Mouse (Mus musculus) heart, adult 2 months (tissue): ENCODE measurements around the gene Bach2. TPM values are rescaled to one million over a fixed set of nuclear protein-coding genes. Genes with fewer than 3 reads are reported as not detected.
A peak's percentile ranks its signal among the peaks of the same experiment; 100 is the strongest.

Source experiments
- DNase-seq, 2 experiments: peaks; one replicate each; pipeline ENCODE4 v3.0.0; 2021
- H3K27ac ChIP-seq: fragments of 200-600 bp; 2 replicates; pipeline ENCODE4 v1.8.1; 2022
- H3K27me3 ChIP-seq: fragments of 200-500 bp; 2 replicates; pipeline ENCODE4 v1.6.1; 2012; ENCODE audit warnings: mild to moderate bottlenecking, low read length, inconsistent platforms, mixed read lengths; ENCODE audit not compliant: control insufficient read depth, insufficient read depth
- H3K36me3 ChIP-seq: fragments of 200-500 bp; 2 replicates; pipeline ENCODE4 v1.6.1; 2012; ENCODE audit warnings: low read length, inconsistent platforms; ENCODE audit not compliant: control insufficient read depth, insufficient read depth
- H3K4me1 ChIP-seq: fragments of 200-500 bp; 2 replicates; pipeline ENCODE4 v1.6.1; 2011; ENCODE audit warnings: low read length; ENCODE audit not compliant: control insufficient read depth, insufficient read depth
- H3K4me3 ChIP-seq: fragments of 200-600 bp; 2 replicates; pipeline ENCODE4 v1.8.1; 2022
- H3K79me2 ChIP-seq: fragments of 200-500 bp; replicated peaks from 2 replicates; pipeline ENCODE4 v1.6.1; 2012; ENCODE audit warnings: mild to moderate bottlenecking, inconsistent platforms, low read length, moderate library complexity, mixed read lengths; ENCODE audit not compliant: control insufficient read depth, insufficient read depth
- H3K9ac ChIP-seq: fragments of 200-500 bp; 2 replicates; pipeline ENCODE4 v1.6.1; 2012; ENCODE audit warnings: low read depth, mild to moderate bottlenecking, control low read depth, inconsistent platforms, low read length, mixed read lengths
- CTCF ChIP-seq: fragments of 200-600 bp; IDR thresholded peaks from 2 replicates; pipeline ENCODE4 v1.8.1; 2022; ENCODE audit warnings: antibody characterized with exemption, mild to moderate bottlenecking, moderate library complexity
- EP300 ChIP-seq: fragments of 200-500 bp; IDR thresholded peaks from 2 replicates; pipeline ENCODE4 v1.6.1; 2011; ENCODE audit warnings: low read depth, low read length, control low read depth; ENCODE audit not compliant: insufficient read depth
- POLR2A ChIP-seq: fragments of 200-500 bp; IDR thresholded peaks from 2 replicates; pipeline ENCODE4 v1.6.1; 2011; ENCODE audit warnings: mild to moderate bottlenecking, low read depth, low read length, control low read depth; ENCODE audit not compliant: insufficient read depth
- WGBS: fragments of 180-500 bp; shearing (Covaris S2); methylation state at CpG from one replicate; pipeline ENCODE4 v1.1.7; 2018; 5-methylcytosine and 5-hydroxymethylcytosine counted together
- intact Hi-C: fragments of 180-260 bp; cut with DNase I; formaldehyde crosslinking; loops from one replicate; pipeline ENCODE4 v1.15.1; 2025
- polyA plus RNA-seq: library from polyadenylated mRNA; depleted of rRNA; stranded (reverse); fragments of >200 nt; gene quantifications from 2 replicates; pipeline ENCODE4 v1.2.3, GENCODE M21; 2012
- total RNA-seq, 2 experiments: library from RNA; stranded (reverse); gene quantifications; 2 replicates each; pipeline ENCODE4 v1.2.3; 2021

The Bach2 gene
- total and polyA plus RNA-seq, 3 experiments, result 2.4 to 4.2 (median 3.9) TPM

GRCm38 (mm10) chr4:32507041-32507440 lies 268.4 kb downstream of the Bach2 start:
- peak overlapping the region; percentile 51 for H3K27ac ChIP-seq
- peak; percentile 96 for TF ChIP-seq EP300
- no peak for TF ChIP-seq CTCF
- H3K4me3 ChIP-seq, result no peak overlapping the region
- WGBS, result 20% methylated on average over 6 of the region's 6 CpGs
- H3K4me1 ChIP-seq, result peaks cover 24% of the 10 kb centered on the region
- DNase-seq, result peak; percentile 64 to 80
- H3K9ac ChIP-seq, result no peak overlapping the region
- peaks cover 2% of the 10 kb centered on the region for H3K36me3 ChIP-seq
- H3K79me2 ChIP-seq, result no peaks in the 10 kb centered on the region
- intact Hi-C loops, result loop anchor here (1.0 to 5.0 kb wide), 4 partner anchors 120 to 219 kb away; no protein-coding TSS in a partner anchor
- H3K27me3 ChIP-seq, result no peaks in the 10 kb centered on the region

- peak overlapping the region; percentile 5; the same call in 1 of the 2 replicates for H3K27ac ChIP-seq
- H3K9ac ChIP-seq, result no peak overlapping the region
- TF ChIP-seq POLR2A (no peak), EP300 (no peak), CTCF (no peak)
- intact Hi-C loops, result loop anchor here (5.0 kb wide), 2 partner anchors 171 to 206 kb away; no protein-coding TSS in a partner anchor
- peaks cover 24% of the 10 kb centered on the region for H3K4me1 ChIP-seq
- 62% methylated on average over 2 of the region's 2 CpGs for WGBS
- H3K27me3 ChIP-seq, result no peaks in the 10 kb centered on the region
- H3K4me3 ChIP-seq, result no peak overlapping the region
- H3K79me2 ChIP-seq, result no peaks in the 10 kb centered on the region
- peaks cover 2% of the 10 kb centered on the region for H3K36me3 ChIP-seq
- DNase-seq, result no peak
These were observed 270.0 kb downstream of the Bach2 start for GRCm38 (mm10) chr4:32508572-32508971.

DNA sequence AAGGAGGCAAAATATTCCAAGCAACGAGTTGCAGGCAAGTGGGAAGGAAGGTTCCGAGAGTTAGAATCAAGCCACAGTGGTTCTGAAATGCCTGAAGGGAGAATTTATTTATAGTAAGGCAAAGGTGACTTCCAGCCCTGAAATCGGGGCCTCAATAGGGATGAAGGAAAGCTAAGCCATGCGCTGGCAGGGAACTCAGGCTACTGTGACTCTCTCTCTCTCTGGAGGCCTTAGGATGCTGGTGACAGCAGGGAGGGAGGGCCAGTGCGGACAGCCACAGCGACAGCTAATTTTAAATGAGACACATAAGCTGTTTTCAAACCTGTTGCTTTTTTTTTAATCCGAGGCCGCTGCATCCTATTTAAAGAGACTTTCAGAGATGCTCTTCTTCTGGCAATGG lies 270.4 kb downstream of the Bach2 start:
- peak in 1 of 2 experiments; percentile 34 for DNase-seq
- no peak overlapping the region for H3K4me3 ChIP-seq
- no peak overlapping the region for H3K9ac ChIP-seq
- peaks cover 2% of the 10 kb centered on the region for H3K36me3 ChIP-seq
- no peaks in the 10 kb centered on the region for H3K27me3 ChIP-seq
- 46% methylated on average over 8 of the region's 8 CpGs for WGBS
- H3K27ac ChIP-seq, result peak overlapping the region; percentile 12; the same call in 1 of the 2 replicates
- H3K79me2 ChIP-seq, result no peaks in the 10 kb centered on the region
- peaks cover 24% of the 10 kb centered on the region for H3K4me1 ChIP-seq
- TF ChIP-seq CTCF (no peak), EP300 (0 out of 2 replicates have a peak, but pooled peaks have one; percentile 10), POLR2A (no peak)
- intact Hi-C loops, result loop anchor here (5.0 kb wide), 2 partner anchors 172 to 207 kb away; no protein-coding TSS in a partner anchor

- Histone ChIP-seq H3K27ac (peak overlapping the region; percentile 22; the same call in 1 of the 2 replicates), H3K79me2 (no peaks in the 10 kb centered on the region), H3K4me1 (peaks cover 23% of the 10 kb centered on the region), H3K9ac (no peak overlapping the region), H3K27me3 (no peaks in the 10 kb centered on the region), H3K36me3 (peaks cover 2% of the 10 kb centered on the region), H3K4me3 (no peak overlapping the region)
- 23% methylated on average over 9 of the region's 9 CpGs for WGBS
- DNase-seq, result peak in 1 of 2 experiments; percentile 49
- TF ChIP-seq POLR2A (no peak), EP300 (no peak), CTCF (no peak)
- intact Hi-C loops, result loop anchor here (5.0 kb wide), 2 partner anchors 173 to 208 kb away; no protein-coding TSS in a partner anchor
These were observed 271.4 kb downstream of the Bach2 start for GRCm38 (mm10) chr4:32509832-32510612.

GRCm38 (mm10) chr4:32510940-32511339 lies 272.3 kb downstream of the Bach2 start:
- H3K4me1 ChIP-seq, result peaks cover 21% of the 10 kb centered on the region
- TF ChIP-seq EP300 (no peak), POLR2A (no peak), CTCF (no peak)
- no peak overlapping the region for H3K27ac ChIP-seq

GRCm38 (mm10) chr4:32516126-32516525 lies 277.5 kb downstream of the Bach2 start:
- intact Hi-C loops, result no loop called here
- DNase-seq, result no peak
- Histone ChIP-seq H3K27me3 (no peaks in the 10 kb centered on the region), H3K4me1 (peaks cover 5% of the 10 kb centered on the region), H3K27ac (no peak overlapping the region), H3K9ac (no peak overlapping the region), H3K79me2 (no peaks in the 10 kb centered on the region), H3K4me3 (no peak overlapping the region), H3K36me3 (no peaks in the 10 kb centered on the region; the same call in 1 of the 2 replicates)
- WGBS, result 80% methylated on average over 8 of the region's 8 CpGs
- no peak for TF ChIP-seq POLR2A
- no peak for TF ChIP-seq CTCF
- TF ChIP-seq EP300, result no peak

More at GRCm38 (mm10) chr4:32510940-32511339, 272.3 kb downstream of the Bach2 start:
- intact Hi-C loops, result no loop called here
- DNase-seq, result no peak
- Histone ChIP-seq H3K79me2 (no peaks in the 10 kb centered on the region), H3K27me3 (no peaks in the 10 kb centered on the region), H3K4me3 (no peak overlapping the region), H3K36me3 (peaks cover 2% of the 10 kb centered on the region), H3K9ac (no peak overlapping the region)
- WGBS, result 68% methylated on average over 7 of the region's 7 CpGs
